In the genomic region with DNA sequence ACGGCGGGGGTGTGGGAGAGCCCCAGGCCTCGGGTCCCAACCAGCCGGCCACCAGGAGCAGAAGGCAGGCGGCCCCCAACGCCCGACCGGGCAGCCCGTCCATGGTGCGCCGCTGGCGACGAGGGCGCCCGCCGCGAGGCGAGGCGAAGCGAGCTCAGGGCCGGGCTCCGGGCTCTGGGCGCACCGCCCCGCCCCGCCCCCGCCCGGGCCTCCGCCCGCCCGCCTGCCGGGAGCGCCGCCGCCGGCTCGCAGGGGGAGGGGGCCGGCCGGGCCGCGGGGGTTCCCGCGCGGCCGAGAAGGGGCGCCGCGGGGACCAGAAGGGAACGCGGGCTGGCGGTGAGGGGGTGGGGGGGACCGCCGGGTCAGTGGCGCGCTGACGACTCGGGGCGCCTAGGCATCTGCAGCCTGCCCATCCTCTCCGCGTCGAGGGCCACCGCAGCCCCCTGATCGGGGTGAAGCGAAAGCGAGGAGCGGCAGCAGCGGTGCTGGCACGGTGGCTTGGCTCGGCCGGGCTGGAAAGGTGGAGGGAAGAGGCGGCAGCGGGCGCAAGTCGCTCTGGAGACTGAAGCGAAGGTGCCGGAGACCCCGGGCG, we compare ENCODE assay signal across 8 mouse cellular contexts. TPM values are rescaled to one million over a fixed set of nuclear protein-coding genes. Genes with fewer than 3 reads are reported as not detected.
DNase-seq lines count a peak whose midpoint lies in the region; ATAC-seq and TF ChIP-seq lines count a peak whose summit lies in the region.

No protein-coding gene starts in this region.

- peak; percentile 63 for ATAC-seq in heart, embryonic 16.5 days (replicated peaks; ENCODE audit: extremely low read depth, insufficient read depth, low FRiP score)
- ATAC-seq in limb, embryonic 12.5 days (ENCODE audit: insufficient number of reproducible peaks, insufficient read depth, low FRiP score, low TSS enrichment, low read depth) = no peak
- ATAC-seq in midbrain, embryonic 16.5 days = peak; percentile 14
- no peak for ATAC-seq in monocyte, adult 5-6 weeks (replicated peaks; ENCODE audit: insufficient number of reproducible peaks, low FRiP score, low TSS enrichment, poor library complexity, severe bottlenecking)

- peak; percentile 36 to 78 for DNase-seq in adrenal gland, adult (ENCODE audit: inconsistent age in 2 of 2, low spot score in 1 of 2)
- no peak for DNase-seq in adrenal gland, postnatal 4 days (ENCODE audit: low spot score in 2 of 2)
- no peak for DNase-seq in thymus, adult 2 months
- no peak for DNase-seq in thymus, adult 18-20 months

- peak overlapping the region; percentile 69 for H3K9ac ChIP-seq in heart, embryonic 16.5 days (ENCODE audit: low read length)
- H3K9ac ChIP-seq in limb, embryonic 12.5 days (replicated peaks) = peak overlapping the region; percentile 66
- H3K9ac ChIP-seq in midbrain, embryonic 16.5 days (ENCODE audit: low read depth, low read length) = peak overlapping the region; percentile 70

- no peak for TF ChIP-seq CTCF in thymus, adult 2 months (IDR thresholded peaks at IDR 0.05; ENCODE audit: borderline replicate concordance, control insufficient read depth, extremely low read depth, insufficient read depth, low read length, poor library complexity)

- no peak overlapping the region for H3K27ac ChIP-seq in thymus, adult 2 months (ENCODE audit: control insufficient read depth, insufficient read depth, low read length)
- H3K27ac ChIP-seq in heart, embryonic 16.5 days (ENCODE audit: low read length) = no peak overlapping the region
- no peak overlapping the region for H3K27ac ChIP-seq in limb, embryonic 12.5 days
- peak overlapping the region; percentile 28 for H3K27ac ChIP-seq in midbrain, embryonic 16.5 days (ENCODE audit: low read length)

- H3K27me3 ChIP-seq in thymus, adult 2 months (ENCODE audit: control insufficient read depth, insufficient read depth, low read length) = peaks cover 26% of the 10 kb centered on the region
- H3K27me3 ChIP-seq in heart, embryonic 16.5 days (ENCODE audit: control insufficient read depth, insufficient read depth, low read length) = peaks cover 73% of the 10 kb centered on the region
- H3K27me3 ChIP-seq in limb, embryonic 12.5 days = peaks cover 100% of the 10 kb centered on the region
- H3K27me3 ChIP-seq in midbrain, embryonic 16.5 days (ENCODE audit: control insufficient read depth, insufficient read depth, low read depth, low read length) = peaks cover 35% of the 10 kb centered on the region

- H3K4me1 ChIP-seq in thymus, adult 2 months (replicated peaks; ENCODE audit: control insufficient read depth, insufficient read depth, low read length) = no peaks in the 10 kb centered on the region; the same call in 1 of the 2 replicates
- H3K4me1 ChIP-seq in heart, embryonic 16.5 days (ENCODE audit: control insufficient read depth, insufficient read depth, low read length) = peaks cover 16% of the 10 kb centered on the region
- peaks cover 49% of the 10 kb centered on the region for H3K4me1 ChIP-seq in limb, embryonic 12.5 days (replicated peaks)
- peaks cover 21% of the 10 kb centered on the region for H3K4me1 ChIP-seq in midbrain, embryonic 16.5 days (ENCODE audit: control insufficient read depth, insufficient read depth, low read length)

- H3K4me3 ChIP-seq in thymus, adult 2 months (ENCODE audit: control insufficient read depth, insufficient read depth, low read length) = peak overlapping the region; percentile 19
- peak overlapping the region; percentile 78 for H3K4me3 ChIP-seq in heart, embryonic 16.5 days (ENCODE audit: low read length)
- peak overlapping the region; percentile 63 for H3K4me3 ChIP-seq in limb, embryonic 12.5 days (replicated peaks)
- H3K4me3 ChIP-seq in midbrain, embryonic 16.5 days (ENCODE audit: low read depth, low read length) = peak overlapping the region; percentile 57

- WGBS in thymus, adult 2 months = 2% methylated on average over 72 of the region's 78 CpGs
- 0% methylated on average over 52 of the region's 78 CpGs for WGBS in heart, embryonic 16.5 days
- WGBS in limb, embryonic 12.5 days = under 1% methylated on average over 55 of the region's 78 CpGs
- 0% methylated on average over 36 of the region's 78 CpGs for WGBS in midbrain, embryonic 16.5 days

- H3K36me3 ChIP-seq in thymus, adult 2 months (ENCODE audit: control insufficient read depth, insufficient read depth, low read length) = no peaks in the 10 kb centered on the region
- H3K36me3 ChIP-seq in heart, embryonic 16.5 days (ENCODE audit: control insufficient read depth, insufficient read depth) = no peaks in the 10 kb centered on the region
- H3K36me3 ChIP-seq in limb, embryonic 12.5 days = no peaks in the 10 kb centered on the region
- H3K36me3 ChIP-seq in midbrain, embryonic 16.5 days (ENCODE audit: control insufficient read depth, insufficient read depth, low read length) = no peaks in the 10 kb centered on the region

- TF ChIP-seq POLR2A in thymus, adult 2 months (IDR thresholded peaks at IDR 0.05; ENCODE audit: control insufficient read depth, extremely low read depth, insufficient read depth, low read length, poor library complexity) = no peak

- H3K9me3 ChIP-seq in heart, embryonic 16.5 days (replicated peaks; ENCODE audit: control insufficient read depth, low read length) = no peaks in the 10 kb centered on the region
- peaks cover 3% of the 10 kb centered on the region; the same call in 1 of the 2 replicates for H3K9me3 ChIP-seq in limb, embryonic 12.5 days
- H3K9me3 ChIP-seq in midbrain, embryonic 16.5 days (replicated peaks; ENCODE audit: control insufficient read depth, low read length, poor library complexity, severe bottlenecking) = no peaks in the 10 kb centered on the region

- H3K4me2 ChIP-seq in heart, embryonic 16.5 days (ENCODE audit: low read depth, low read length) = peak overlapping the region; percentile 100
- H3K4me2 ChIP-seq in limb, embryonic 12.5 days = peak overlapping the region; percentile 99
- peak overlapping the region; percentile 98 for H3K4me2 ChIP-seq in midbrain, embryonic 16.5 days (ENCODE audit: low read length)

RNA-seq across cellular contexts. Expression of a gene that starts 1.0 kb away (rescaled TPM):
- total RNA-seq in adrenal gland, postnatal 4 days (2021) = 1 to 10 TPM; 4.2 to 5.0 TPM
- 2.5 and 3.6 TPM in 2 replicates for polyA plus RNA-seq in thymus, adult 2 months (2012; rRNA removed)
- 0.39 and 0.46 TPM in 2 replicates for polyA plus RNA-seq in heart, embryonic 16.5 days (2015; fragmentation: Nextera tagmentation; extraction: Ambion mirVana)
- 0.36 and 0.41 TPM in 2 replicates for polyA plus RNA-seq in limb, embryonic 12.5 days (2016; fragmentation: Nextera tagmentation; extraction: Ambion mirVana)
- polyA plus RNA-seq in midbrain, embryonic 16.5 days (2015; fragmentation: Nextera tagmentation; extraction: Ambion mirVana) = 1.8 and 1.9 TPM in 2 replicates
- total RNA-seq in monocyte, adult 5-6 weeks (2017) = not detected in 3 replicates

Comparison
In these comparisons a context has a peak if more than half of its experiments do, and no peak if none do; other contexts are left out.
1. DNase-seq: peak in adrenal gland, adult (2 of 2); none in adrenal gland, postnatal 4 days (0 of 2), thymus, adult 2 months (single experiment) and thymus, adult 18-20 months (0 of 2).
2. H3K4me3 ChIP-seq: peak in every context shown above with its lines; median percentile 78 in heart, embryonic 16.5 days; 63 in limb, embryonic 12.5 days; 57 in midbrain, embryonic 16.5 days; 19 in thymus, adult 2 months.
3. ATAC-seq: peak in heart, embryonic 16.5 days (single experiment) and midbrain, embryonic 16.5 days (single experiment); none in limb, embryonic 12.5 days (single experiment) and monocyte, adult 5-6 weeks (single experiment).
4. Peak in every context shown above with its lines, with median percentiles within 50 percentile points of each other: H3K4me2 ChIP-seq and H3K9ac ChIP-seq.